ENCODE assay signal across 7 mouse cellular contexts in the genomic region with DNA sequence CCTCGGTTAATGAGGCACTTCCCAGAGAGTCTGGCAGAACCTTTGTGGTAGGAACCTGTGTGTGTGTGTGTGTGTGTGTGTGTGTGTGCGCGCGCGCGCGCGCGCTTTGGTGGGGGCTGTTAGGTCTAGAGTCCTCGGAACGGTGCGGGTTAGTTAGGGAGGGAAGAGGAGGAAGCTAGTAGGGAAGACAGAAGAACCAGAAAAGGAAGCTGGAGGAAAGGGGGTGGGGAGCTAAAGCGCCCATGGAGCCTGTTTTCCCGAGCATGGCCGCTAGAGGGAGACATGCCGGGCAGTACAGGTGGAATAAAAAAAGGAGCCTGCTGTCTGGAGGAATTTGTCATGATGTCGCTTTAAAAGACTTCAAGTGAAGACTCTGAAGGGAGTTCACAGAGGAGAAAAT. TPM values are rescaled to one million over a fixed set of nuclear protein-coding genes. Genes with fewer than 3 reads are reported as not detected.
A peak's percentile ranks its signal among the peaks of the same experiment; 100 is the strongest.
DNase-seq lines count a peak whose midpoint lies in the region; ATAC-seq lines count a peak whose summit lies in the region.

No protein-coding gene starts in this region.

- no peaks in the 10 kb centered on the region for H3K9me3 ChIP-seq in forebrain, embryonic 15.5 days
- H3K9me3 ChIP-seq in hindbrain, embryonic 14.5 days (ENCODE audit: control insufficient read depth, low read length) = no peaks in the 10 kb centered on the region

- 2% methylated on average over 17 of the region's 17 CpGs for WGBS in forebrain, embryonic 15.5 days
- under 1% methylated on average over 17 of the region's 17 CpGs for WGBS in hindbrain, embryonic 14.5 days

- no peaks in the 10 kb centered on the region for H3K36me3 ChIP-seq in forebrain, embryonic 15.5 days
- H3K36me3 ChIP-seq in hindbrain, embryonic 14.5 days (replicated peaks; ENCODE audit: control insufficient read depth, insufficient read depth) = no peaks in the 10 kb centered on the region

- no peak overlapping the region for H3K27ac ChIP-seq in forebrain, embryonic 15.5 days (replicated peaks)
- H3K27ac ChIP-seq in hindbrain, embryonic 14.5 days = no peak overlapping the region

- H3K4me3 ChIP-seq in forebrain, embryonic 15.5 days = peak overlapping the region; percentile 47
- H3K4me3 ChIP-seq in hindbrain, embryonic 14.5 days (replicated peaks; ENCODE audit: low read length) = peak overlapping the region; percentile 77

- peaks cover 13% of the 10 kb centered on the region; the same call in 1 of the 2 replicates for H3K27me3 ChIP-seq in forebrain, embryonic 15.5 days
- H3K27me3 ChIP-seq in hindbrain, embryonic 14.5 days (ENCODE audit: control insufficient read depth, insufficient read depth, low read length) = peaks cover 20% of the 10 kb centered on the region; the same call in 1 of the 2 replicates

- H3K4me1 ChIP-seq in forebrain, embryonic 15.5 days = peaks cover 20% of the 10 kb centered on the region
- H3K4me1 ChIP-seq in hindbrain, embryonic 14.5 days (replicated peaks; ENCODE audit: control insufficient read depth, insufficient read depth, low read length) = peaks cover 12% of the 10 kb centered on the region

- peak; percentile 79 for DNase-seq in R1 (ENCODE audit: low read depth, low spot score)
- DNase-seq in c-Kit-positive CD71-negative TER-119-negative erythroid progenitor cells, embryonic 14.5 days (ENCODE audit: low read depth) = peak; percentile 19
- peak; percentile 89 for DNase-seq in hindbrain, embryonic 14.5 days (ENCODE audit: low spot score)
- peak; percentile 75 to 78 for DNase-seq in layer of hippocampus, postnatal 36 days
- DNase-seq in lung, postnatal 4 days = peak; percentile 30 to 47
- DNase-seq in right cerebral cortex, postnatal 25 days = peak; percentile 82

- ATAC-seq in forebrain, embryonic 15.5 days (replicated peaks) = peak; percentile 59
- peak; percentile 53; the same call in 1 of the 2 replicates for ATAC-seq in hindbrain, embryonic 14.5 days (ENCODE audit: low FRiP score)

- peak overlapping the region; percentile 40; the same call in 1 of the 2 replicates for H3K9ac ChIP-seq in forebrain, embryonic 15.5 days (replicated peaks)
- no peak overlapping the region for H3K9ac ChIP-seq in hindbrain, embryonic 14.5 days

- peak overlapping the region; percentile 73 for H3K4me2 ChIP-seq in forebrain, embryonic 15.5 days (replicated peaks)
- peak overlapping the region; percentile 87 for H3K4me2 ChIP-seq in hindbrain, embryonic 14.5 days (replicated peaks)

RNA-seq across cellular contexts. Expression of a gene that starts 1.2 kb away (rescaled TPM):
- 5.0 and 6.7 TPM in 2 replicates for polyA plus RNA-seq in forebrain, embryonic 15.5 days (2015; fragmentation: Nextera tagmentation; extraction: Ambion mirVana)
- 10.4 and 14.9 TPM in 2 replicates for polyA plus RNA-seq in hindbrain, embryonic 14.5 days (2014; fragmentation: Nextera tagmentation; extraction: Ambion mirVana)
- total RNA-seq in layer of hippocampus, postnatal 36 days (2021) = 10 to 100 TPM; 18.3 to 19.1 TPM

Comparison
In these comparisons a context has a peak if more than half of its experiments do, and no peak if none do; other contexts are left out.
1. DNase-seq: peak in every context shown above with its lines; median percentile 89 in hindbrain, embryonic 14.5 days; 82 in right cerebral cortex, postnatal 25 days; 79 in R1; 76 in layer of hippocampus, postnatal 36 days; 38 in lung, postnatal 4 days; 19 in c-Kit-positive CD71-negative TER-119-negative erythroid progenitor cells, embryonic 14.5 days.